Mouse (Mus musculus) bone marrow macrophage, adult 2 months (primary cell): ENCODE data around the gene Plppr2.

Experiments
- CTCF ChIP-seq: IDR thresholded peaks from 2 replicates; pipeline ENCODE4 v1.5.1; 2012; ENCODE audit warnings: low read depth, mild to moderate bottlenecking, low read length, moderate library complexity
- POLR2A ChIP-seq: IDR thresholded peaks from 2 replicates; pipeline ENCODE4 v1.6.1; 2012; ENCODE audit warnings: mild to moderate bottlenecking, low read depth, low read length, borderline replicate concordance

DNA sequence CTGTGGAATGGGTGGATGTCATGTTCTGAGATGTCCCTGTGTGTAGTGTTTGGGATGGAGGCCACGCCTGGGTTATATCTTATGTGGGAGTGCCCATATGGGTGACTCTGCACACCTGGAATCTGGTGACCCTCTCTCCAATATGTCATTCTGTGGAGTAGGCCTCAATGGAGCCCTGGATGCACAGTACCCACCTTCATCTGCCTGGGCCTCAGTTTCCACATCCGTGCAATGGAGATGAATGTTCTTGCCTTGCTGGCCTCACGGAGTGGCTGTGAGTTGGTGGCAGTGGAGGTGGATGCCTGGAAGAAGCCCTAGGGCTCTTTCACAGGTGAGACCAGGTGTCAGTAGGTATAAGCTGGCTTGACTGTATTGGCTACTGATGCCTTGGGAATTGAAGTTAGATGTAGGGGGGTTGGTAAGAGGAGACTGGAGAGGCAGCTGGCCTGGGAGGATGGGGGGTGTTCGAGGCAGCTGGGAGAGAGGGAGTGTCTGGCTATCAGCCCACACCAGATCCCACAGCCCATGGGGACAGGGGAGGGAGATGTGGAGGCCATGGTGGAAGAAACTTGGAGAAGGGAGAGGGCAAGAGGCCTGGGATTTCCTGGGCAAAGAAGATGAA is 1.5 kb downstream of the Plppr2 start:
- TF ChIP-seq CTCF: no peak
- TF ChIP-seq POLR2A: no peak
